In the genomic region with DNA sequence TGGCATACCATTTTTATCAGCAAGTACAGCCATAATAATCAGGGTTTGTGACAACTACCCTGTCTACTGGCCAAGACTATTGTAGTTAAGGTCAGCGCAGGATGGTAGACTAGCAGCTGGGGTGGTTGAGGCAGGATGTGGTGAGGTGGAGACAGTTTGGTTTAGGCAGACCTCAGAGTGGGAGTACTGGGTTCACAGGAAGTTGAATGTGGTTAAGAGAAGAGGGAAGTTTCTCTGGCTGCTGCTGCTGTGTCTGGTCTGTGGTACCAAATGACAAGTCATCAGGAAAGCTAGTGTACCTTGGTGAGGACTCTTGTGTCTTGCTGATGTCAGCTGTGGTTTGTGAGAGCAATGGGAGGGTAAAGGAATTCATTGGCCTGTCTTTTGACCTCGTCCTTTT, we compare ENCODE assay signal across 13 mouse cellular contexts. TPM values are rescaled to one million over a fixed set of nuclear protein-coding genes. Genes with fewer than 3 reads are reported as not detected.
DNase-seq lines count a peak whose midpoint lies in the region; ATAC-seq lines count a peak whose summit lies in the region.
"Had no signal": no experiment of that assay in that cellular context is flagged by ENCODE, and none has a peak within 500 bp of the region (broad histone marks: within the 10 kb centered on the region; RNA-seq: fewer than 3 reads in every experiment).

No protein-coding gene starts in this region.

- H3K27ac ChIP-seq in heart, embryonic 16.5 days (ENCODE audit: low read length) = no peak overlapping the region
- no peak overlapping the region for H3K27ac ChIP-seq in kidney, embryonic 14.5 days (ENCODE audit: low read depth, low read length)
- H3K27ac ChIP-seq: embryonic facial prominence, embryonic 15.5 days; neural tube, embryonic 13.5 days had no signal

- H3K27me3 ChIP-seq in heart, embryonic 16.5 days (ENCODE audit: control insufficient read depth, insufficient read depth, low read length) = no peaks in the 10 kb centered on the region
- H3K27me3 ChIP-seq in kidney, embryonic 14.5 days (ENCODE audit: control insufficient read depth, insufficient read depth, low read length) = no peaks in the 10 kb centered on the region
- H3K27me3 ChIP-seq: embryonic facial prominence, embryonic 15.5 days; neural tube, embryonic 13.5 days had no signal

- intact Hi-C loops in heart, postnatal 36 days (cut with DNase I) = no loop called here

- peaks cover 60% of the 10 kb centered on the region for H3K36me3 ChIP-seq in heart, embryonic 16.5 days (ENCODE audit: control insufficient read depth, insufficient read depth)
- peaks cover 89% of the 10 kb centered on the region for H3K36me3 ChIP-seq in kidney, embryonic 14.5 days (ENCODE audit: control insufficient read depth, insufficient read depth, low read length)

- H3K4me3 ChIP-seq in heart, embryonic 16.5 days (ENCODE audit: low read length) = no peak overlapping the region
- no peak overlapping the region for H3K4me3 ChIP-seq in kidney, embryonic 14.5 days (ENCODE audit: low read length)
- H3K4me3 ChIP-seq: embryonic facial prominence, embryonic 15.5 days; neural tube, embryonic 13.5 days had no signal

- H3K9me3 ChIP-seq in heart, embryonic 16.5 days (replicated peaks; ENCODE audit: control insufficient read depth, low read length) = no peaks in the 10 kb centered on the region
- no peaks in the 10 kb centered on the region for H3K9me3 ChIP-seq in kidney, embryonic 14.5 days (ENCODE audit: control insufficient read depth, low read length)
- H3K9me3 ChIP-seq: embryonic facial prominence, embryonic 15.5 days; neural tube, embryonic 13.5 days had no signal

- no peak for DNase-seq in heart, postnatal 36 days
- DNase-seq in A20 (ENCODE audit: low read depth, low spot score) = peak; percentile 12
- DNase-seq in natural killer cell, adult 2 months (ENCODE audit: low spot score in 2 of 2) = peak; percentile 71 to 82
- no peak for DNase-seq in retina, postnatal 1 day
- no peak for DNase-seq in cerebellum, adult 11 months
- DNase-seq: layer of hippocampus, postnatal 36 days; lung, embryonic 14.5 days had no signal

- no peak overlapping the region for H3K9ac ChIP-seq in heart, embryonic 16.5 days (ENCODE audit: low read length)
- no peak overlapping the region for H3K9ac ChIP-seq in kidney, embryonic 14.5 days (ENCODE audit: low read depth, low read length)
- H3K9ac ChIP-seq: embryonic facial prominence, embryonic 15.5 days; lung, embryonic 14.5 days; neural tube, embryonic 13.5 days had no signal

- H3K4me1 ChIP-seq in heart, embryonic 16.5 days (ENCODE audit: control insufficient read depth, insufficient read depth, low read length) = no peaks in the 10 kb centered on the region
- no peaks in the 10 kb centered on the region for H3K4me1 ChIP-seq in kidney, embryonic 14.5 days (ENCODE audit: control insufficient read depth, insufficient read depth, low read length)
- H3K4me1 ChIP-seq: embryonic facial prominence, embryonic 15.5 days; neural tube, embryonic 13.5 days had no signal

- WGBS in heart, embryonic 16.5 days = 69% methylated on average over 2 of the region's 2 CpGs
- WGBS in kidney, embryonic 14.5 days = 92% methylated on average over 2 of the region's 2 CpGs

- H3K4me2 ChIP-seq in heart, embryonic 16.5 days (ENCODE audit: low read depth, low read length) = no peak overlapping the region
- no peak overlapping the region for H3K4me2 ChIP-seq in kidney, embryonic 14.5 days (replicated peaks; ENCODE audit: low read depth, low read length)
- H3K4me2 ChIP-seq: embryonic facial prominence, embryonic 15.5 days; lung, embryonic 14.5 days; neural tube, embryonic 13.5 days had no signal

- peak; percentile 64 for ATAC-seq in heart, embryonic 16.5 days (replicated peaks; ENCODE audit: extremely low read depth, insufficient read depth, low FRiP score)
- ATAC-seq in granulocyte monocyte progenitor cell, adult 5-6 weeks (replicated peaks; ENCODE audit: poor library complexity, severe bottlenecking) = peak; percentile 96
- ATAC-seq in kidney, embryonic 14.5 days (ENCODE audit: low FRiP score, low TSS enrichment) = no peak
- ATAC-seq: intestine, postnatal 0 days had no signal

RNA-seq across cellular contexts. Expression of a gene that starts 21.7 kb away (rescaled TPM):
- 0.39 and 0.67 TPM in 2 replicates for polyA plus RNA-seq in heart, embryonic 16.5 days (2015; fragmentation: Nextera tagmentation; extraction: Ambion mirVana)
- total RNA-seq in heart, postnatal 36 days (2021) = under 1 TPM in 1 of 2 experiments, not detected in 1; 0.14 TPM
- total RNA-seq in granulocyte monocyte progenitor cell, adult 5-6 weeks (2014; fragmentation: Nextera tagmentation) = 2.1 TPM in 1 of 2 replicates, not detected in the other
- total RNA-seq in granulocyte monocyte progenitor cell, adult 5-6 weeks (2017) = 0.60 TPM in 1 of 2 replicates, not detected in the other
- 1.2 TPM in 2 replicates for polyA plus RNA-seq in kidney, embryonic 14.5 days (2014; fragmentation: Nextera tagmentation; extraction: Ambion mirVana)

RNA-seq across cellular contexts. Expression of a gene that starts 24.3 kb away (rescaled TPM):
- 6.8 and 7.8 TPM in 2 replicates for polyA plus RNA-seq in heart, embryonic 16.5 days (2015; fragmentation: Nextera tagmentation; extraction: Ambion mirVana)
- 1 to 10 TPM; 7.8 to 8.1 TPM for total RNA-seq in heart, postnatal 36 days (2021)
- 3.4 and 5.8 TPM in 2 replicates for total RNA-seq in granulocyte monocyte progenitor cell, adult 5-6 weeks (2014; fragmentation: Nextera tagmentation)
- 1.9 and 3.8 TPM in 2 replicates for total RNA-seq in granulocyte monocyte progenitor cell, adult 5-6 weeks (2017)
- 3.6 and 10.3 TPM in 2 replicates for polyA plus RNA-seq in kidney, embryonic 14.5 days (2014; fragmentation: Nextera tagmentation; extraction: Ambion mirVana)

RNA-seq across cellular contexts. Expression of a gene that starts 25.7 kb away (rescaled TPM):
- polyA plus RNA-seq in heart, embryonic 16.5 days (2015; fragmentation: Nextera tagmentation; extraction: Ambion mirVana) = 52.0 and 58.2 TPM in 2 replicates
- 1 to 10 TPM; 3.5 to 5.0 TPM for total RNA-seq in heart, postnatal 36 days (2021)
- total RNA-seq in granulocyte monocyte progenitor cell, adult 5-6 weeks (2014; fragmentation: Nextera tagmentation) = 152 and 196 TPM in 2 replicates
- 70.0 and 89.5 TPM in 2 replicates for total RNA-seq in granulocyte monocyte progenitor cell, adult 5-6 weeks (2017)
- 120 and 129 TPM in 2 replicates for polyA plus RNA-seq in kidney, embryonic 14.5 days (2014; fragmentation: Nextera tagmentation; extraction: Ambion mirVana)

Comparison
In these comparisons a context has a peak if more than half of its experiments do, and no peak if none do; other contexts are left out.
1. DNase-seq: peak in A20 (single experiment) and natural killer cell, adult 2 months (2 of 2); none in heart, postnatal 36 days (0 of 2), retina, postnatal 1 day (single experiment) and cerebellum, adult 11 months (single experiment).
2. RNA of a gene that starts 25.7 kb away (total RNA-seq): 70.0 to 196 TPM in granulocyte monocyte progenitor cell, adult 5-6 weeks; 3.5 to 5.0 TPM in heart, postnatal 36 days; every median in the first group is over 10 times any median in the second.